Mouse (Mus musculus): Measurements from ENCODE around the gene Spata18.

Gene Spata18

DNA sequence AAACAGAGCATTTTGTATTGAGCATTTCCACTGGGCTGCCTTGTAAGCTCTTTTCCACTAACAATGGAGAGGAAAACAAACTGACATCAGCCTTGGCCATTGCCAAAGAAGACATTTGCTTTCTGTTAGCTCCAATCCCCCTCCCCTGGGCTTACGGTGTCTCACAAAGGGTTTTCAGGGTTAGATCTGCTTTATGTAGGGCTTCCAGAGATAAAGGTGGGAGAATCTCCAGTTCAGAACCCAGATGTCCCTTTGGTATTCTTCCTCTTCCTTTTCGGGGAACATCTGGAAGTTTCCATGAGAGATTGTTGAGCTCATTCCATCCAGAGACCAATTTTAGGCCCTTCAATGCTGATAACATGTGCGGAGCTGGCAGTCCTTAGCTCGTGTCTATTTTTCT lies 74.8 kb downstream of the Spata18 start:
- no peak for DNase-seq

GRCm38 (mm10) chr5:73728651-73729050 lies 77.5 kb downstream of the Spata18 start:
- DNase-seq = no peak

All from retina, postnatal 1 day (tissue).